Mouse (Mus musculus): ENCODE measurements at regions not wholly inside any gene's neighbourhood (a gene's known extent, or its start where the extent isn't known, plus 50 kb on each side); places are given as distances from the start of the nearest gene placed in this dataset.

DNA sequence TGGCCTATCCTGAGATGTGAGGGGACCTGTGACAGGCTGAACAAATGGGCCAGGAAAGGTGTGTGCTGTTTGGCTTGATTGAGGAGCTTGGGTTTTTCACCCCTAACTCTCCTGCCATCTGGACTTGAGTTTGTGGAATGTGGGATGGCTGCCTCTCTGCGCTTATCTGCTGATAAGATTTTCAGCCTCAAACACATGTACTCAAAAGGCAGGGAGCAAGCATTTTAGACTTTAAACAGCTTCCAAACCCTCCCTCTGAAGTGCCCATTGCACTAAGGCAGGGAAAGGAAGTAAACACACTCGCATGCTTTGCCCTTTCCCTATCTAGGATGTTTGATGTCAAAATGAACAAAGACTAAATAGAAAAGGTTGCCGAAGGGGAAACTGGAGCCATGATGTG lies 235.6 kb upstream of the Nt5c1b start:
- TF ChIP-seq POLR2A (IDR thresholded peaks at IDR 0.05; ENCODE audit: low read depth, low read length) (no peak), CTCF (conservative IDR thresholded peaks at IDR 0.05; ENCODE audit: insufficient read depth, insufficient read length, low read depth, low read length) (no peak)
